Mouse (Mus musculus) left cerebral cortex, adult 9 months (tissue): ENCODE measurements around the gene Nr1h3.

Experiments
- DNase-seq, 2 experiments: peaks; one replicate each; pipeline ENCODE4 v3.0.0; 2022; ENCODE audit warnings: low spot score in 2 of 2

Nr1h3 gene

DNA sequence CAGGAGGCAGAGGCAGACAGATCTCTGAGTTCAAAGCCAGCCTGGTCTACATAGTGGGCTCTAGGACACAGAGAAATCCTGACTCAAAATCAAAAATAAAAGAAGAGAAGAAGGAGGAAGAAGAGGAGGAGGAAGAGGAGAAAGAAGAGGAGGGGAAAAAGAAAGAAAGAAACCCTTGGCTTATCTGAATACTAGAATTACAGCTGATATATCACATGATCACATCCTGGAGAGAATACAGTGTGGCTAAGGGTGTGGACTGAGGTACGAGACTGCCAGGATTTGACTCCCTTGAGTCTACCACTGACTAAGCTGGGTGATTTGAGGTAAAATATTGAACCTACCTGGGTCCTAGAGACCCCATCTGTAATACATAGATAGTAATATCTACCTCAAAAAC is 16.4 kb downstream of the Nr1h3 start:
- DNase-seq, result no peak

DNA sequence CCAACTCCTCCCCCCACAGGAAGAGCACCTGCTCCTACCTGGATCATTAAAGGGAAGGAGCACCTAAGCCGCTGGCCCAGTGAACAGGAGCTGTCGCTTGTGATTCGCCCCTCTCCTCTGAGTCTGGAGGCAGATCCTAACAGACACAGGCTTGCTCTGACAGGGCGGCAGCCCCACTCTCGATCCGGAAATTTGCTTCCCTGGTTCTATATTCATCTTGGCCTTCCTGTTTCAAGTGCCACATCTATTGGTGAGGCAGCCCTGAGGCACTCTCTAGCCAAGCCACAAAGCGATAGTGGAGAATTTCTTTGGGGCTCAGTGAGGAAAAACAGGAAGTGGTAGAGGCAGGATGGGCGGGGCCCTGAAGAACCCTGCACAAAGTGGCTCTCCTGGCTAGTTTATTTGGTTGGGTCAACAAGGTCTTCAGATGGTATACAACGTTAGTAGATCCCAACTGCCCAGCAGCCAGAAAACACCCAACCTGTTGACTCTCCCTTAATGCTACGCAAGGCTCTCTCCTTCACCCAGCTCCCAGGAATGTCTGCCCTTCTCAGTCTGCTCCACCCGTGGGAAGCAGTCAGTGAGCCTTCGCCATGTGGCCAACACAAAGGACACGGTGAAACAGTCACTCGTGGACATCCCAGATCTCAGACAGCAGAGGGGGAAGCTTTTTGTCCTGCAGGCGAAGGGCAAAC is 18.8 kb downstream of the Nr1h3 start, which contains the start of gene Madd:
Madd (minus strand) TSS at position 127 of the 695 bp plus-strand sequence.
- DNase-seq, result peak in 1 of 2 experiments; percentile 42

DNA sequence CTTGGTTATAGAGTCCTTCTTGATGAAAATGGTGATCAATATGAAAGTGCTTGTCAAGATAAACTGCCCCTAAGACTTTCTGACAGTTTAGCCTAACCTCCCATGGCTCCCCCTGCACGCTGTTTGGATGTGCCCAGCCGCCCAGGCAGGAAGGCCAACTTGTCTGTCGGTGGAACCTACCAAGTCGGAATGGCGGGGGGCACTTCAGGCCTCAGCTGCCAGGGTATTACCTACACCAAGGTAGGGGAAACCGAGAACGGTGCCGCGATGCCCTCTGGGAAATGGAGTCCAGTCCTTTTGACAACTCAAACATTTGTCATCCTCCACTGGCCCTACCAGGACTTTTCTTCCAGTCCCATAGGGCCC is 19.5 kb downstream of the Nr1h3 start:
- peak; percentile 89 to 98 for DNase-seq

DNA sequence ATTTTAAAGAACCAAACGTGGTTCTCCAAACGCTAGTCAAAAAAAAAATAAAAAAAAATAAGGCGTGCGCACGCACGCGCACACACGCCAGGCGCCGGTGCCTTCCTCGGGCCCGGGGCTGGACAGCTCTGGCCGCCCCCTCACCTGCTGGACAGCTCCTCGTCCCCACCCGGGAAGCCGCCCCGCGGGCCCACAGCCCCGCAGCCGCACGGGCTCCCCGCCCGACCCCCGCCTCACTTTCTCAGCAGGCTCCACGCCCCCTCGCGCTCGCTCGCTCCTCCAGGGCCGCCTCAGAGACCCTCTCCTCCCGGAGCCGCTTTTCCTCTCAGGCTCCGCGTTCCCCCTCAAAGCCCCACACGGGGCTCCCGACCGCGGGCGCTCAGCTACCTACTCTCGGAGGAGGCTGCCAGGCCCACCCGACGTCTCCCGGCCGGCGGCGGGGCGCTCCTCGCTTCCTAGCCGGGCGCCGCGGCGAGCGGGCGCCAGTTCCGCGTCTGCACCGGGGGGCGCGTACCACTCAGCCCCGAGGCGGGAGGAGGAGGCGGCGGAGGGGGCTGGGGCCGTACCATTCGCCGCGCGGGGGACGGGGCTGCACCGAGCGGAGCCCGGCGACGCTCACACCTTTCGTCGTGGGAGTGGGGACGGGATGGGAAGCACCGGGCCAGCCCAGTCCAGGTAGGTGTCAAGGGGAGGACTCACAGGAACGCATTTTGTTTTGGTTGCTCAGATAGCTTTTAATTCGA is 20.1 kb downstream of the Nr1h3 start:
- DNase-seq, result peak in 1 of 2 experiments; percentile 85

DNA sequence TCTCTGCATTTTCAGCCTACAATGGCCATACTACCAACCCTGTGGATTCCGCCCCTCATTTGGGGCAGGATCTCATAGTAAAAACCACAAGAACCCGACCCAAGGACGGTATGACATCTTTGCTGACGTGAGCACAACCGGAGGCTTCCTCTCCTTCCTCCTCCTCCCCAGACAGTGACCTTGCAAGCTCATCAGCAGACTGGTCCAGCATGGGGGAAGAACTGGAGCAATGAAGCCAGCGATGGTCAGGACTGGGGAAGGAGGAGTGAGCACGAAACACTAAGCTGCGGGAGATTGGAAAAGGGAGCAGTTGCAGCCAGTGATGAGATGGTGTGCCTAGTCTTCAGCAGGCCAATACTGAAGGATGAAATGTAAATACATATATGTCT is 20.6 kb downstream of the Nr1h3 start:
- DNase-seq, result peak in 1 of 2 experiments; percentile 52

DNA sequence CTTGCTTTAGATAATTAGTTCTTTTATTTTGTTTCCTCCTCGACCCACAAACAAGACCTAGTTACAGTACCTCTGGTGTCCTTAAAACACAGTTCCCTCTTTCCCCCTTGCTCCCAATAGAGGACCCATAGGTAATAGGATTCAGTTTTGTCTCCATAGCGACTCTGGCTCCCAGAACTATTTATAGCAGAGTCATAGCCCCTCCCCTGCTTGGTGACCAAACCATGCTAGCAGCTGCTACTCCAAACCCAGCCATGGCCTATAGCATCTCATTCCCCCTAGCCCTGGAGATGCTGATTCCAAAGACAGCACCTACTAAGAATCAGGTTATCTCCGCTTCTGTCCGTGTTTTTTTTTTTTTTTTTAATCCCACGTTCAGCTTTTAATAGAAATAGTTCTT is 21.9 kb downstream of the Nr1h3 start:
- DNase-seq, result no peak

DNA sequence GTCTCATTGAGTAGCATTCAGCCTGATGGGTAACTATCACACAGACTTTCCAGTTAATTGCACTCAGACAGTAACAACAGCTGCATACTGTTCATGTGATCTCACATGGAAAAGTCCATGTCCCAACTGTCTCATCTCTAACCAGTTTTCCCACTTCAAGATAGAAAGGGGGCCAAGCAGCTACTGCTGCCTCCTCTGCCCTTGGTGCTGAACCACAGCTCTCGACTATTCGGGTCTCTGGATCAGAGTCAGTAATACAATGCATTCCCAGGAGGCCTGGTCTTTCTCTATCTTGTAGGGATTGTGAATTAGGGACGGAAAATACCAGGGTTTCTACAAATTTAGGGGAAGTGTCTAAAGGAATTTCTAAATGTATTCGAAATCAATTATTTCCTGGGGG is 22.8 kb downstream of the Nr1h3 start:
- no peak for DNase-seq

DNA sequence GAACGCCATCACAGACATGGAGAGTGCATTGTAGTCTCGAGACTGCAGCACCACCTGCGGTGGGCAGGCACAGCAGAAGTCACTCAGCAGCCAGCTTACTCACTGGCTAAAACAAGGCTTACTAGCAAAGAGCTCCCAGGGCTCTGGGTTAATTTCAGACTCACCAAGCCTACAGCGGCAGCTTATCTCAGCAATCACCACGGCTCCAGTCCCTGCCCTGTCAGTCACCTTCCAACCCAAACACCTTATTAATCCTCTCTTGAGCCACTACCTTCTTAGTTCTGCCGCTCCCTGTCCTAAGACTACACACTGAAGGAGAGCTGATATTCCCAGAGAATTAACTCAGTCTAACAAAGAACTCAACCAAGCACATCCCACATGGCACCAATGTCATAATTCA is 26.4 kb downstream of the Nr1h3 start:
- no peak for DNase-seq

DNA sequence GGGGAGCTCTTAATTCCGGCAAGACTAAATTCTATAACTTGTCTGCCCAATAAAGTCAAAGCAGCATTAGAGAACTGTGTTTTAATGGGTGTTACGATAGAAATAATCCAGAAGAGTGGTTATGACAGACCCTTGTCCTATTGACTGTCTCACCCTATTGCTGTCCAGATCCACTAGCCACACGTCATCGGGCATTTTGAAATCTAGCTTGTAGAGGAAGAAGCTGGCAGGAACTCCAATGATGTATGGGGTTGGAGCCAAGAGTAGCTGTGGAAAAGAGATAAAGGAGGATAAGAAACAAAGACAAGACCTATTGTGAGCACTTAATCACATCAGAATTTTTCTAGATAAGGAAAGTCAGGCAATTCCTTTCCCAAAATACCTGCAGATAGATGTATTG is 27.1 kb downstream of the Nr1h3 start:
- DNase-seq, result no peak

DNA sequence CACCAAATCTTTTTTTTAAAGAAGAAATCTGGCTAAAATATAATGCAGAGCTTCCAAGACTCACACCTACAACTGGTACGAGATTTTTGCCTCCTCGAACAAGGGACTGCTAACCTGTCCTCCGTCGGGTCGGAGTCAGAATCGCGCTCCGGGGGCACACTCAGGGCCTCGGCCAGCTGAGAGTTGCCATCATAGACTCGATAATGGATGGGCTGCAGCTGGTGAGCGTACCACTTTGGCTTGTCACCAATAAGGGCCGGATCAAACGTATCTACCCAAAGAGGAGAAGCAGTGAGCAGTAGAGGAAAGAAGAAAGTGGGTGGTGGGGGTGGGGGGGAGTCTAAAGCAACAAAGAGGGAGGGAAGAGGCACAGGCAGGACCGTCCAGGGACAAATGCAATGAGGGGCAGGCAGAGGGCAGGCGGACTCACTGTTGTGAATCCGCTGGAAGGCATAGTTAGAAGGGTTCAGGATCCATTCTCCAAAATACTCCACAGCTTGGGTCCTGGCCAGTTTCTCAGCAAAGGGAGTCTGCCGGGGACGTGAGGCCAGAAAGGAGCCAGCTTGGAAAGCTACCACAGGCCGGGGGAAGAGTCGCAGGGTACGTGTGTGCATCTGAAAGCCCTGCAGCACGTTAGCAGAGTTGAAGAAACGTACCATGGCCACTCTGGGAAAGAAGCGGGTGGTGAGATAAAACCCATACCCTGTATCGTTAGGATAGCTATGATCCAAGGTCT is 32.9 kb downstream of the Nr1h3 start:
- DNase-seq, result no peak

DNA sequence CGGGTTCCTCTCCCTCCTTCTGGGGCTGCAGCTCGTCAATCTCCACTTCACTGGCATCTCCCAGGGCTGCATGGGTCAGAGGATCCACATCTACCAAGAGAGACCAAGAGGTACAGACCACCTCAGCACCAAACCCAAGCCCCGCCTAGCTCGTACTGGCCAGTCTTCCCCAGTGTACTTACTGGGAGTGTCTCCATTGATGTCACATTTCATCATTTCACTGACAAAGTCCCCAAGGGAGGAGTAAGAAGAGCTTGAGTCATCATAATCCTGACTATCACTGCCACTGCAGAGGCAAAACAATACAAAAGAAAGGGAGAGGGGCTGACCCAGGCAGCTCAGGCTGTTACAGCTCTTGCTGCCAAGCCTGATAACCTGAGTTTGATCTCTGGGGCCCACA is 35.0 kb downstream of the Nr1h3 start:
- no peak for DNase-seq

DNA sequence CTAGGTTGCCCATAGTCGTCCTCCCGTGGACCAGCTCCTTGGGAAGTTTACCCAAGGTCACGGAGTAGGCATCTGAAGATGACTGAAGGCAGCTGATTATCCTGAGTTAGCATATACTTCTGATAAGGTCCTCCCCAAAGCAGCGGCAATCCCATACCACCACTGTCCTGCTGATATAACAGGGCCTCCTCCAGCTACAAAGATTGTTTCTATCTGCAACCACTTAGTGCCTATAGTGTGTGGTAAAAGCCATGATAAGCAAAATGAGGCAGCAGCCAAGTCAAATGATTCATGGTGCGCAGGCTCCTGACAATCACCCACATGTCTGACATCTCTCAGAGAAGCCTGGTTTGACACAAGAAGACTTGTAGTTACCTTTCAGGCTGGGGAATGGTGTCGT is 37.6 kb downstream of the Nr1h3 start:
- DNase-seq, result no peak

DNA sequence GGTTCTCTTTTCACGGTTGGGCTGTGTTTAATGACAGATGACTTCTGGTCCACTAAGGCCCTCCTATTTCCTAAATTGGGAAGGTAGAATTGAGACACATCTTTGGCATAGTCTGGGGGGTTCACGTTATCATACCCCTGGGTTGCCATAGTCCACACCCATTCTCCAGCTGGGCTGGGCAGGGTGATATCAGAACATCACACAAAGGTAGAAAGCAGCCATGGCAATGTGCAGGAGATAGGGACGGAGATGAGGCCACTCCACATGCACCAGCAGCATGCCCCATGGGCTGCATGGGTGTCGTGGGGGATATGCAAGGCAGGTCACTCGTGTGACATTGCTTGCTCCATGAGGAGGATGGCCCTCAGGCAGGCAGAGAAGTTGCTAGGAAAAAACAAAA is 39.1 kb downstream of the Nr1h3 start:
- DNase-seq, result no peak

DNA sequence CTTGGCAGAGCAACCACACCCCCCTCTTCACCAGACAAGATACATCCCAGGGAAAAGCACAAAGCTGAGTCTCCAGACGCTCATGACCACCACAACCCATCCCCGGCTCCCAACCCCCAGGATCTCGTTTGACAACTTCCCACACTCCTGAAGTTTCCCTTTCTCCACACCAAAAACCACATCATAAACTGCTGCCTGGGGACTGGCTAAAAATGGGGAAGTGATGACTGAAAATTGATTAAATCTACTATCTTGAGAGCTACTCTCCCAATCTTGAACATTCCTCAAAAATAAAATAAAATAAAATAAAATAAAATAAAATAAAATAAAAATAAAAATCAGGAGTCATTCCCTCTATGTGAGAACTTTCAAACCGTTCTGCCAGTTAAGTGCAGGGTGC is 39.7 kb downstream of the Nr1h3 start:
- DNase-seq, result no peak

DNA sequence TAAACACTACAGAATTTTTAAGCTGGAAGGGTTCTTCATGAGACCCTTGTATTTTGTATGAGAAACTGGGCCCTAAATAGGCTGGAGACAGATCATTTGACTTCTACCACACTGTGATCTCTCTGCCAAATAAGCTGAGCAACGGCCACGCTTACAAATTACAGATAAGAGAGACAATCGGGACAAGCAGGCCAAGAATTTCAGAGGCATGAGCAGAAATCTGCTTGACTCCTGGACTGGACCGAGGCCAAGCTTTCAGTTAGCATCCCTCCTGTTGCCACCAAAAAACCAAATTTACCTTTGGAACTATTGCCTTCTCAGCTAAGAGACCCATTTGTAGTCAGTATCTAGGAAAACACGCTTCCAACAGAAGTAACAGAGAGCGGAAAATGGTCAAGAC is 42.0 kb downstream of the Nr1h3 start:
- DNase-seq, result no peak

DNA sequence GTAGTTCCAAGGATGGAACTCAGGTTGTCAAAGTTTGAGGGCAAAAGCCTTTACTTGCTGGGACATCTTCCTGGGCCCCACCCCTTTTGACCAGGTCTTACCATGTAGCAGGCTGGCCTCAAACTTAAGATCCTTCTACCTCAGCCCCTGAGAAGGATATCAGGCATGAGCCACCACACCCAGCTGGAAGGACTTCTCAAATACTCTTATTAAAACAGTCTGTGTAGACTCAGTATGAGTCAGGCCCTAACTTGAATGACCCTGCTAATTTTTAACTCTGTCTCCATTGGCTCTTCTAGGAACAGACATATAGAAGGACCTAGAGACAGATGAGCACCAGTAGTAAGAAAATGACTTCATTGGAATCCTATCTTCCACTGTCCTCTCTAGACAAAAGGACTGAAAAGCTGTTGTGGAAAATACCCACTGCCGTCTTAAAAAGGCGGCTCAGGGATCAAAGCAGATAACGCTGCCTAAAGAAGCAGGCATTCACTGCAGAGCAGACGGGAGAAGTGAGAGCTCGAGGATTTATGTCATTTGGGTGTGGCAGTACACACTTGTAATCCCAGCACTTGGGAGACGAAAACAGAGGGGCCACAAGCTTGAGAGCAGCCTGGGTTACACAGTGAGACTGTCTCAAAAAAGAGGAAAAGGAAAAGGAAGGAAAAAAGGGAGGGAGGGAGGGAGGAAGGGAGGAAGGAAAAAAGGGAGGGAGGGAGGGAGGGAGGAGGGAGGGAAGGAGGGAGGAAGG is 45.5 kb downstream of the Nr1h3 start:
- DNase-seq, result no peak

DNA sequence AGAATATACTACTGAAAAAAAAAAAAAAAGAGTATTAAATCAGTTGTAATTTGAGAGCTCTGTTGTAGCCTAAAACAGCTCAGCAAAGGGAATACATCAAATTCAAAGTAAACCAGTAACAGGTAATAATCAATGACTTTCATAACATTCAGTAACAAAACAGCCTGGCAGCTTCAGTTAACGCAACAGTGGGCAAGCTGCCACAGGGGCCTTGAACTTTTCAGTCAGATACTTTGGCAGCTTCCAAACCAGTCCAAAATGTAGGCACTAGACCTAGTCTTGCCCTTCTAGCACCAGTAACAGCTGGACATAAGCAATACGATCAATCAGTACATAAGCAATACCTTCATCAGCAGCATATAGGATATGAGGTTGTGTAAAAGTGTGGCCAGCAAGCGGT is 48.5 kb downstream of the Nr1h3 start:
- no peak for DNase-seq

DNA sequence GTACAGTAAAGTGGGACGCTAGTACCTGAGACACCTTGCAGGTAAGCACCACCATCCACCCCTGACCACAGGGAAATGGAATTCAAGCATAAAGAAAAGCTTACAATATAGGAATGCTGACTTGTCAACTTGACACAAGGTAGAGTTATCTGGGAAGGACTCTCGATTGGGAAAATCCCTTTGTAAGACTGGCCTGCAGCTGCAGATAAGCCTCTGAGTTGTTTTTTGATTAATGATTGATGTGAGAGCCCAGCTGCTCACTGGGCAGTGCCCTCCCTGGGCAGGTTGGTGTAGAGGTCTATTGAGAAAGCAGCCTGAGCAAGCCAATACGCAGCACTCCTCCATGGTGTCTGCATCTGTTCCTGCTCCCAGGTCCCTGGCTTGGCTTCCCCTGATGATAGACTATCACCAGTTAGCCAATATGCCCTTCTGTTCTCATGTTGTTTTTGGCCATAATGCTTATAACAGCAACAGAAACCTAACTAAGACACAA is 49.7 kb downstream of the Nr1h3 start:
- no peak for DNase-seq

DNA sequence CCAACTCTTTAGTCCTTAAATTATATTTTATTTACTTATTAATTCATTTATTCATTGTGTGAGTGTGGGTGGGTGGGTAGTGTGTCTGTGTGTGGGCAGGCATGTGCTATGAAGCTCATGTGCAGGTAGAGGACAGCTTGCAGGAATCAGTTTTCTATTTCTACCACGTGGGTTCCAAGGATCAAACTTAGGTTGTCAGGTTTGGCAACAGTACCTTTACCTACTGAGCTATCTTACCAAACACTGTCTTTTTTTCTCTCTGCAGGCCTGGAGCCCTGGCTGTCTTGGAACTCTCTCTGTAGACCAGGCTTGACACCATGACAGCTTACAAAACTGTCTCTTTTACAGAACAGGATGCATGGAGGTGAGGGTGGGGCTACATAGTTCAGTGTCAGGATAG is 51.3 kb downstream of the Nr1h3 start:
- no peak for DNase-seq

DNA sequence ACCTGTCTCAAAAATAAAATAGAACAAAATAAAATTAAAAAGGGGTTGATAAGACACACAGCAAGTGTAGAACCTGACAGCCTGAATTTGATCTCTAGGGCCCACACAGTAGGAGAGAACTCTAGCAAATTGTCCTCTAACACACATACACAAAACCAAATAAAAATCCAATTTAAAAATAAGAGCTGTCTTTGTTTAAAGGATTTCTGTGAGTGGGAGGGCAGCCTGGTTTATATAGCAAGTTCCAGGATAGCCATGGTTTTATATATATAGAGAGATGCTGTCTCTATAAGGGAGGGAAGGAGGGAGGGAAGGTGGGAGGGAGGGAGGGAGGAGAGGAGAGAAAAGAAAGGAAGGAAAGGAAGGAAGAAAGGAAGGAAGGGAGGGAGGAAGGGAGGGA is 54.5 kb downstream of the Nr1h3 start:
- DNase-seq, result no peak

DNA sequence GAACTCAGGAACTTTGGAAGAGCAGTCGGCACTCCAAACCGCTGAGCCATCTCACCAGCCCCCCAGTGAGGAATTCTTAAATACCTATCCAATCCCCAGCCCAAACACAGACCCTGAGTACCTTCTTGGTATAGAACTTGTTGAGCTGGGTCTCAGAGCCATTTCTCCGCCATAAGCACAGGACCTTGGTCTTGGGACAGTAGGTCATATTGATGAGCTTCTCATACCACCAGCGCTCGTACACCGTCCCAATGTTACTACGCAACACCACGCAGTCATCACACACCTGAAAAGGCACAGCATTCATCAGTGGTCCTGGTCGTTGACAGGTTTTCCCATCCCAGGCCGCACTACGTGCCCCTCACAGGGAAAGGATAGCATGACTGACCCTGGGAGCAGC is 59.2 kb downstream of the Nr1h3 start:
- no peak for DNase-seq

DNA sequence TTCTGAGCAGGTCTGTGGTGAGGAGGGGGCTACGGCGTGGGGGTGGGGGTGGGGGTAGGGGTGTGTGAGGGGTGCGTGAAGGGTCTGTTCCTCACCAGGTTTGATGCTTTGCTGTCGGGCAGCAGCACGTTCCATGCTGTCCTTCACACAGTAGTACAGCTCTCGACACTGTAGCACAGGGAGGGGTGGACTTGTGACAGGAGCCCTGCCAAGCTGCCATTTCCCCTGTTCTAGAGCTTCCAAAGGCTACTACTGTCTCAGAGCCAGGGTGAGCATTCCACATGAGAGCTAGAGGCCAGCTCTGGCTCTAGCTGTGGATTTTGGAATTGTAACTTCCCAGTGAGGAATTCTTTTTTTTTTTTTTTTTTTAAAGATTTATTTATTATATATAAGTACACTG is 59.7 kb downstream of the Nr1h3 start:
- DNase-seq, result no peak
